Mouse (Mus musculus) embryonic fibroblast, embryonic 13.5 days (primary cell): ENCODE measurements at regions not wholly inside any gene's neighbourhood (a gene's known extent, or its start where the extent isn't known, plus 50 kb on each side); places are given as distances from the start of the nearest gene placed in this dataset.

Experiments used
- CTCF ChIP-seq: IDR thresholded peaks from 2 replicates; pipeline ENCODE4 v1.5.1; 2011; ENCODE audit warnings: mild to moderate bottlenecking, control low read depth, low read length, moderate library complexity, borderline replicate concordance; ENCODE audit not compliant: insufficient read depth
- POLR2A ChIP-seq: IDR thresholded peaks from 2 replicates; pipeline ENCODE4 v1.6.1; 2011; ENCODE audit warnings: low read depth, mild to moderate bottlenecking, control low read depth, low read length, moderate library complexity

GRCm38 (mm10) chr2:149641207-149641606 lies 187.8 kb upstream of the Syndig1 start:
- TF ChIP-seq POLR2A (no peak), CTCF (no peak)
